8 mouse cellular contexts compared by ENCODE assay signal in the genomic region with DNA sequence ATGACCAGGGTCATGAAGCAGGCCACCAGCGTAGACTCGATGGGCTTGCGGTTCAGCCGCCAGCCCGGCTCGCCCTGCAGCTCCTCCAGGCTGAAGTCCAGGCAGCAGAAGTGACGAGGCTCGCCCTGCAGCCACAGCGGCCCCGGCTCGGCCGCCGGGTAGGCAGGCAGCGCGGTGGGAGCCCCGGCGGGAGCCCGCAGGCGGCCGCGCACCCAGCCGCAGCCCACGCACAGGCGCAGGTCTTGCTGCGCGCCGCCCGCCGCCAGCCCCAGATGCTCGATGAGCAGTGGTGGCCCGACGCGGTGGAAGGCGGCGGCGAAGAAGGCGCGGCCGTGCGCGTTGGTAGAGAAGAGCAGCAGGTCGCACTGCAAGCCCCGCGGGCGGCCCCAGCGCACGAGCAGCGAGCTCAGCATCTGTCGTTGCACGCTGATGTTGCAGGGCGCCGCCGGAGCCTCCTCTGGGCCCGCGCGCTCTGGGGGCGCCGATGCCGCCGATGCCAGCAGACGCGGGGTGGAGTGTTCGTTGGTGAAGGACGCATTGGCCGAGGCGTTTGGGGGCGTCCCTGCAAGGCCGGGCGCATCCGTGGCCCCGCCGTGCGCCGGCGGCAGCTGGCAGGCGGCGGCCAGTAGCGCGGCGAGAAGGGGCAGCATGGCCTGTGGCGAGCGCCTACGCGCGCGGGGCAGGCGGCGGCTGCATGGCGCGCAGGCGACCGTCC. TPM values are rescaled to one million over a fixed set of nuclear protein-coding genes. Genes with fewer than 3 reads are reported as not detected.
A peak's percentile ranks its signal among the peaks of the same experiment; 100 is the strongest.
DNase-seq lines count a peak whose midpoint lies in the region; ATAC-seq lines count a peak whose summit lies in the region.

No protein-coding gene starts in this region.

- peak overlapping the region; percentile 68 for H3K4me3 ChIP-seq in heart, embryonic 12.5 days
- H3K4me3 ChIP-seq in lung, embryonic 15.5 days, result peak overlapping the region; percentile 81

- peak; percentile 71 for ATAC-seq in heart, embryonic 12.5 days (ENCODE audit: insufficient number of reproducible peaks, low FRiP score)
- ATAC-seq in lung, embryonic 15.5 days (ENCODE audit: borderline replicate concordance, extremely low read depth, low FRiP score, low TSS enrichment), result peak; percentile 74

- peaks cover 36% of the 10 kb centered on the region for H3K27me3 ChIP-seq in heart, embryonic 12.5 days (replicated peaks)
- H3K27me3 ChIP-seq in lung, embryonic 15.5 days, result peaks cover 16% of the 10 kb centered on the region; the same call in 1 of the 2 replicates

- no peak overlapping the region for H3K27ac ChIP-seq in heart, embryonic 12.5 days (ENCODE audit: poor library complexity, severe bottlenecking)
- peak overlapping the region; percentile 71 for H3K27ac ChIP-seq in lung, embryonic 15.5 days

- H3K4me2 ChIP-seq in heart, embryonic 12.5 days, result peak overlapping the region; percentile 99
- peak overlapping the region; percentile 98 for H3K4me2 ChIP-seq in lung, embryonic 15.5 days

- under 1% methylated on average over 92 of the region's 92 CpGs for WGBS in heart, embryonic 12.5 days
- 3% methylated on average over 84 of the region's 92 CpGs for WGBS in lung, embryonic 15.5 days

- H3K9ac ChIP-seq in heart, embryonic 12.5 days, result peak overlapping the region; percentile 73
- H3K9ac ChIP-seq in lung, embryonic 15.5 days, result peak overlapping the region; percentile 68

- peak; percentile 15 to 46 for DNase-seq in B cell, adult 2 months
- peak; percentile 45 for DNase-seq in ES-CJ7 (ENCODE audit: low read depth, low spot score)
- DNase-seq in embryo, embryonic 10.5 days (ENCODE audit: low spot score), result peak; percentile 55
- peak; percentile 29 to 34 for DNase-seq in layer of hippocampus, adult 8-10 months (ENCODE audit: low spot score in 2 of 2)
- peak; percentile 71 to 75 for DNase-seq in right cerebral cortex, postnatal 10 days (ENCODE audit: low spot score in 2 of 2)
- no peak for DNase-seq in Muller cell, postnatal 12 days (ENCODE audit: inconsistent ontology term)

- no peaks in the 10 kb centered on the region for H3K36me3 ChIP-seq in heart, embryonic 12.5 days
- no peaks in the 10 kb centered on the region for H3K36me3 ChIP-seq in lung, embryonic 15.5 days

- peaks cover 3% of the 10 kb centered on the region; the same call in 1 of the 2 replicates for H3K4me1 ChIP-seq in heart, embryonic 12.5 days (replicated peaks)
- H3K4me1 ChIP-seq in lung, embryonic 15.5 days, result peaks cover 10% of the 10 kb centered on the region; the same call in 1 of the 2 replicates

- no peaks in the 10 kb centered on the region for H3K9me3 ChIP-seq in heart, embryonic 12.5 days (replicated peaks)
- no peaks in the 10 kb centered on the region for H3K9me3 ChIP-seq in lung, embryonic 15.5 days

RNA-seq across cellular contexts. Expression of a gene that starts 0.5 kb away (rescaled TPM):
- polyA plus RNA-seq in heart, embryonic 12.5 days (2016; fragmentation: Nextera tagmentation; extraction: Ambion mirVana), result 5.1 and 8.1 TPM in 2 replicates
- total RNA-seq in layer of hippocampus, adult 8-10 months (2022), result 10 to 100 TPM; 27.9 to 32.5 (median 31.2) TPM
- 17.3 and 19.1 TPM in 2 replicates for polyA plus RNA-seq in lung, embryonic 15.5 days (2015; fragmentation: Nextera tagmentation; extraction: Ambion mirVana)

RNA-seq across cellular contexts. Expression of a gene that starts 44.2 kb away (rescaled TPM):
- polyA plus RNA-seq in heart, embryonic 12.5 days (2016; fragmentation: Nextera tagmentation; extraction: Ambion mirVana), result 0.09 and 0.18 TPM in 2 replicates
- total RNA-seq in layer of hippocampus, adult 8-10 months (2022), result under 1 TPM in 1 of 4 experiments, not detected in 3; 0.11 TPM
- 10.8 and 11.8 TPM in 2 replicates for polyA plus RNA-seq in lung, embryonic 15.5 days (2015; fragmentation: Nextera tagmentation; extraction: Ambion mirVana)
